Mouse (Mus musculus) heart, adult 9 months (tissue): ENCODE data around the gene Chat.
A peak's percentile ranks its signal among the peaks of the same experiment; 100 is the strongest.
"Not testable (repeated sequence)": the region's sequence is repeated elsewhere in the genome, so short reads cannot be mapped to it uniquely, and the experiment has no call there.

Source experiments
- DNase-seq, 2 experiments: peaks; one replicate each; pipeline ENCODE4 v3.0.0; 2022; ENCODE audit warnings: low spot score in 2 of 2

Gene Chat

DNA sequence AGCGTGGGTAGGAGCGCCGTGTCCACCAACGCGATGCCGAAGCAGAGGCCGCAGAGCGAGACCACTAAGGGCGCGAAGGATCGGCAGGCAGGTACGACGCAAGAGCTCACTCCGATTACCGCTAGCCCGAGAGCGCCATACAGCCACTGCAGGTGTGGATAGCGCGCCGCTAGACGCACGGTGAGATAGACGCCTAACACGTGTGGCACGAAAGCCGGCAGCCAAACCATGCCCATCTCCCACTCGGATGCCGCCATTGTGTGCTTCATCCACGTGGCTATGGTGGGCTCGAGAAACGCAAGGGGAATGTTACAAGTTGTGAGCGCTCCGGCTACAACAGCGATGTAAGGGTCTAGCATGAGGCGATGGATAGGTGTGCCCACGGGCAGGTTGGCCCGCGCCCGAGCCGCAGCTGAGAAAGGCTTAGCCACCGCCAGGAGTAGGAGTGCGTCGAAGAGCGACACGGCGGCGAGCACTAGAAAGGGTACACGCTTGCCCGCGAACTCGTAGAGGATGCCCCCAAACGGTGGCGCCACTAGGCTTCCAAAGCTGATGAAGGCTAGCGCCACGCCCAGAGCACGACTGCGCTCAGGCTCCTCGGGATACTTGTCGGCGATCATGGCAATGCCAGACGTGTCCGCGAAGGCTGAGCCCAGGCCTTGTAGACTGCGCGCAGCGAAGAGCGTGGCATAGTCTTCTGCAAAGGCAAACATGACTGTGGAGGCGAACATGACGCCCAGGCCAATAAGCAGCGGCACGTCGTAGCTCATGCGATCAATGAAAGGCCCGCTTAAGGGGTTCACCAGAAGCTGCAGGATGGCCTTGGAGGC is 2.4 kb downstream of the Chat start:
- no peak for DNase-seq

DNA sequence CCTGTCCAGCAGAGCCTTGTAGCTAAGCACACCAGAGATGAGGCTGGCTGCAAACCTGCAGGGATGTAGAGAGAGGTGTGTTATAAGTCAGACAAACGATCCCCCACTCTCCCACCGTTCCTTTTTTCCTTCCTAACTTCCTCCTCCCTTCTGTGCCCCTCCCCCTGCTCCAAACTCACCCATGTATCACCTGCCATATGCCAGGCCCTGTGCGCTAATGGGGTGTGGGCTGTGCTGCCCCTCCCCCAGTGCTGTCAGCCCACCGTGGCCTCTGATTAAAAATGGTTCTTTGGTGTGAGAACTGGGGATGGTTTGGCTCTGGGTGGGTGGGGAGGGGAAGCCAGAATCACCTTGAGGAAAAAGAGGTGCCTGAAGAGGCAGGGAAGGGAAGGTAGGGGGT is 13.2 kb downstream of the Chat start:
- no peak for DNase-seq

DNA sequence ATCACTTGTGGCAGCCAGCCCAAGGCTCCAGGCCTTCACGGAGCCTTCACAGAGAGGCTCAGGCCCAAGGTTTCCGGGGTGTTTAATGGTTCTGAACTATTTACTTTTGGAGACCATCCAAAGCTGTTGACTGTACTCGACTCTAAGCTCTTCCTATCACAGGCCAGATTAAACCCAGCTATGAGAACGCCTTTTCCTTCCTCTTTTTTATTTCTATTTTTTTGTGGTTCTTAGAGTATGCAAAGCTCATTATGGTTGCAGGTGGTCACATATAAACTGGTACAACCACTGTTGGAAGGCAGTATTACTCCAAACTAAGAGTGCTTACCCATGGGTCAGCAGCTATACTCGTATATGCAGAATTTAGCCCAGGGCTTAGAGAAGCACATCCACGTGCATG is 18.8 kb downstream of the Chat start:
- no peak for DNase-seq

DNA sequence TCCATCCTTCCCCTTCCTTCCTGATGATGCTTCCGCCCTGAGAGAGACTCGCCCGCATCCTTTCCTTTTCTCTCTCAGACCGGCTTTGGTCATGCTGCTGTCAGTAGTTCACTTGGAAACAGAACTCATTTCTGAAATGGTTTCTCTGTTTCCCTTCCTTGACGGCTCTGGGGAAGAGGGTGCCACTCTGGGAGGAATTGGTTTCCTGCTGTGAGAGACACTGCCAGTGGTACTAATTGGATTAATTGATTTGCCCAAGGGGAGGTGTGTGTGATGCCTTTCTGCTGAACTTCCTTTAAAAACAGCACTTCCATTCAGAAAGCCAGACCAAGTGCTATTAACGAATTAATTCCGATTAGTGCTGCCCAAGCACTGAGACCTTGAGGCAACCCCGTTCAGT is 22.3 kb downstream of the Chat start:
- no peak for DNase-seq

DNA sequence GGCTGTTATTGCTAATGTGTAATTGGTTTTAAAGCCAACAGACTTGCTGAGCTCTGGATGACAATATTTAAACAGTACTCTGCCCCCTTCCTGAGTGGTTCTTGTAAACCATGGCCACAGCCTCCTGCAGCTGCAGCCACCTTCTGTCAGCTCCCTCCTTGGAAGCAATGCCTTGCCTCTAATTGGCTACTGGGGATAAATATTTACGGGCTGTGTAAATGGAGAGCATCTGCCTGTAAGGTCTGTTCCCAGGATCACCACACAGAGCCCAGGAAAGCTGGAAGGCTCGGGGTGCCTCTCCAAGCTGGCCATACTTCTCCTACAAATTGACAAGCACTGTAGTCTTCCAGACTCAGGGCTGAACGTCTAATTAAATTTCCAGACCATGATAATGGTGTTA is 26.0 kb downstream of the Chat start:
- no peak for DNase-seq

DNA sequence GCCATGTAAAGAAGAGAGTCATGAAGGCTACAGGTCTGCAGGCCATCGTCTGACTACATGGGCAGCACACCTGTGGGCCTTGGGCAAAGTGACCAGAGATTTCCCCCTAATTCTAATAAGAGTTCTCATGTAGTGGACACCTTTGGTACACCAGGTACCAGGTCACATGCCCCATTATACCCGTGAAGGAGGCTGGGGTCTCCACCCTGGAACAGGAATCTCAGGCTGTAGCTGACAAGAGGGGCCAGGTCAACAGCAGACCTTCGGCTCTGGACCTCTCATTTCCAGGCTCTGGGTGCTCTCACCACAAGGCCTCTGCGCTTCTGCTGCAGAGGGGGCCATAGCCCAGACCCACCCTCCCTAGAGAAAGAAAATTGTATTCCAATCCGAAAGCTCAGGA is 26.5 kb downstream of the Chat start:
- no peak for DNase-seq

DNA sequence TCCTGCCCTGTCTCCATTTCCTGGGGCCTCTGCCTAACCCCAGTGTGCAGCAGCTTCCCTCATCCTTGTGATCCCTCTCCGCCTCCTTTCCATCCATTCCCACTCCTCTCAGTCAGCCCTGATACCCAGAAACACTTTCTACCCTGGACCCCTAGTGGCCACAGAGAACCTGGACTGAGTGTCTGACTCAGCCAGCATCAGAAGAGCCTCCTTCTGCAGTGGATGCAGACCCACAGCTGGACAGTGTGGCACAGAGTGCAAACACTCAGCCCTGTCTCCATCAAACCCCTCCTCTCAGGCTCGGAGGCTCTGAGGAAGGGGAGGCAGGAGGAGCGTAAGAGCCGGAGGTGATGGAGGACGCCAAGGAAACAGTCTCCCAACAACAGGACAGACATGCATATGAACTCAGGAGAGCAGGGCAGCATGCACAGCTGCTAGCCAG is 28.4 kb downstream of the Chat start:
- no peak for DNase-seq

DNA sequence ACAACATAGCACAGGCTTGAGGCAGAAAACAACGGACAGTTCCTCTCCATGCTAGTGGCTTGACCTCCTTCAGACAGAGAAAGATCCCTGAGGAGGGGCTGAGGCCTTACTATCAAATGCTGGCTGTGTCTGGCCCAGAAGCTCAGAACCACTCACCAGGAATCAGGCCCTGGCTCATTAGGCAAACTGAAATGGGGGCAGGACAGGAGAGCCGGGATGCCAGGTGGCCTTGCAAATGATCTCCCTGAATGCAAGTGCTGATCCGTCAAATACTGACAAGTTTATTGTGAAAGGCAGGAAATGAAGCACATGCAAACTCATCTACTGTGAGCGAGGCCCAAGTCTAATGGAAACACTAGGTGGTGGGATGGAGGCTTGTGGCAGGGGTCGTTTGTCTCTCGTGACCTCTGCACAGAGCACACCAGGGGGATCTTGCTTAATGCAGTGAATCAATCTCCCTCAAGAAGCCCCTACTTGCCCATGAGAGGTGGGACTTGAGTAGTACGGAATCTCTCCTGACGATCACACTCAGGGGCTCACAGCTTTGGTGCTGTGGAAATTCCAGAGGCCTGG is 36.7 kb downstream of the Chat start:
- no peak for DNase-seq

DNA sequence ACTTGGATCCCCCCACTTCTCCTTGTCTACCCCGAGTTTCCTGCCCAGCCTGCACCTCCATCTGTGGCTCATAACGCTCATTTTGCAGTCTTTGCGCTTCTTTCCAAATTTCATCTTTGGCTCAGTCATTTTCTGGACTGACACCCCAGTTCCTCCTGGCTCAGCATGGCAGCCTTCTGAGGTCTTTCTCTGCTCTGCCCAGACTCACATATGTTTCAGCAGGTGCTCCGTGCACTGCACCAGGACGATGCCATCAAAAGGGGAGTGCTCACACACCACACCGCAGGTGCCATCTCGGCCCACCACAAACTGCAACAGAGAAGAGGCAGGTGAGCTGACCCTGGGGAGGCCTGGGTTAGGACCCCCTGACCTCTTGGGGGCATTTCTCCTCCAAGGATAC is 41.8 kb downstream of the Chat start:
- DNase-seq: no peak

DNA sequence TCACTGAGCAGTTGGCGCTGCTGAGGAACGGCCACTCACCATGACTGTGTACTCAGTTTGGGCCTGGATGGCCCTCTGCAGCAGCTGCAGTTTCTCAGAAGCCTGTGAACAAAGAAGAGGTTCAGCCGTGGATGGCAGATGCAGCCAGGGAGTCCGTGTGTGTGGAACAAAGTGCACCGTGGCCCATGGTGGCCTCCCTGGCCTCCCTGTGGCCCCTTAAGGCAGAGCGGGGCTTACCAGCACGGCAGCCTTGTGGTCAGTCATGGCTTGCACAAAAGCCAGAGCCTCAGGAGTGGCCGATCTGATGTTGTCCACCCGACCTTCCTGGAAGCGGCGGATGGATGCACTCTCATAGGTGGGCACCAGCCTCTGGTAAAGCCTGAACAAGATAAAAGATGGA is 47.0 kb downstream of the Chat start:
- DNase-seq: no peak

DNA sequence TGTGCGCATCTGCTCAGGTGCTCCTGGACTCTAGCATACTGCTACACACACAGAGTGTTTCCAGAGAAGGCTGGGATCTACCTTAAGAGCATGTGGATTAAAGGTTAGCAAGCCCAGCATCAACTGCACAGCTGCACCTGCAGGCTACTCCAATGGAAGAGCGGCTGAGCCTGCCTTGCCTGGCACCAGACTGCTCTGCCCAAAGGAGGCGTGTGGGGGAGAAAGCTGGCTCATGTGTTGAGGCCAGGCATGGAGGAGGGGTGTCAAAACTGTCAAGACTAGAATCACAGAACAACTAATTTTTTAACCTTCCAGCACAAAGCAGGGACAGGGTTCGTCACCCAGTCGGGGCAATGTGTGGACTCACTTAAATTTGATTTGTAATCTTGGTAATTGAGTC is 53.7 kb downstream of the Chat start:
- DNase-seq: no peak

DNA sequence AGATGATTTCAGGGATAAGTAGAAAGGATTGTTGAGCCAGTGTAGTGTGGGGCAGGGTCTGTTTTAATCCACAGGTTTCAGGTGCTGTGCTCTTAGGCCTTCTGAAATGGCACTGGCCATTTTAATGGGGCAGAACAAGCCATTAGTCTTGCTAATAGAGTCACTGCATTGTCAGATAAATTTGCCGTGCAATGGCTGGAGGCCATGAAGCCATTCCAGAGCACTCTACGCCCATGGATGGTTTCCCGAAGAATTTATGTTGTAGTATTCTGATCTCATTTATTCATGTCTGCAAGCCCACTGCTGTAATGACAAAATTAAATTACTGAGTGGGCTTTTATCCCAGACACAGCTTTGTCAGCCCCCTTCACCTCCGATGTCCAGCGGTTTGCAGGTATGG is 55.7 kb downstream of the Chat start:
- no peak for DNase-seq

DNA sequence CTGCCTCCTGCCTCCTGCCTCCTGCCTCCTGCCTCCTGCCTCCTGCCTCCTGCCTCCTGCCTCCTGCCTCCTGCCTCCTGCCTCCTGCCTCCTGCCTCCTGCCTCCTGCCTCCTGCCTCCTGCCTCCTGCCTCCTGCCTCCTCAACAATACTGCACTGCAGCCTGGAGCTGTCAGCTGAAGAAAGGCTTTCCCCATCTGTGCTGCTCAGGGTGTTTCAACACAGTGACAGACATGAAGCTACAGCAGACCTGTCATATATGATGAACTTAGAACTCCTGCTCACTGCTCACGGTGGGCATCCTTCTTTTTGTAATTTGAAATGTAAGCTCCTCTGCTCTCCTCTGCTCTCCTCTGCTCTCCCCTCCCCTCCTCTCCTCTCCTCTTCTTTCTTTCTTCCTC is 60.4 kb downstream of the Chat start:
- not testable (repeated sequence) for DNase-seq

DNA sequence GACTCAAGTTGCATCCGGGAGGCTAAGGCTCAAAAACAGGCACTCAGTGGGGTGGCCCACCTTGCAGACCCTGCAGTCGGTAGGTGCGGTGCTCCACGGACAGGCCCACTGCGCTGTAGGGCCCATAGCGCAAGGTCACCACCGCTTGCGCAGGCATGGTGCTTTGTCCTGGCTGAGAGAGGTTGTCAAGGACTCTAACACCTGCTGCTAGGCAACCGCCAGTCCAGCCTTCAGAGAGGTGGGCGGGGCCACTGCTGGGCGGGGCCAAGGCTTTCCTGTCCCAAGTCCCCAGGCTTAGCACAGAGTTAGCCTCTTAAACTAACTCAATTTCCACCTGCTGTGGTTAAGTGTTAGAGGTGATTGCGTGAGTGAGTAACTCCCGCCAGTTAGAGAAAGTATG is 77.6 kb downstream of the Chat start, which contains the start of gene 1700024G13Rik:
Gene 1700024G13Rik, minus strand, starts transcription at position 196 of the 400 bp plus-strand sequence.
- peak; percentile 4 to 38 for DNase-seq

DNA sequence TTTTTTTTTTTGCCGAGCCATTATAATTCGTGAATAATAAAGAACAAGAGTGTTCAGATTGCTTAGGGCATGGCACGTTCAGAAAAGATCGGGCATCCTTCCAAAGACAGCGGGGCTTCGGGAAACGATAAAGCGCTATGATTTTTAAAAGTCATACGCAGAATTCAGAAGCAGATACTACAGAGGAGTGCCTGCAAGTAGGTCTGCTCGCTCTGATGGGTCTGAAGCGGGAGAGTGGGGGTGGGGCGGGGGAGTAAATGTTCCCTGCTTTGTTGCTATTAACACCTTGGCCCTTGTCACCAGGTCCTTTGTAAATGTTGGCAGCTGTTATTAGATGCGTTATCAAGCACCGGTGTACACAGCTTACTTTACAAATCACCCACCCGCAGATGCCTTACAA is 84.2 kb downstream of the Chat start:
- no peak for DNase-seq

DNA sequence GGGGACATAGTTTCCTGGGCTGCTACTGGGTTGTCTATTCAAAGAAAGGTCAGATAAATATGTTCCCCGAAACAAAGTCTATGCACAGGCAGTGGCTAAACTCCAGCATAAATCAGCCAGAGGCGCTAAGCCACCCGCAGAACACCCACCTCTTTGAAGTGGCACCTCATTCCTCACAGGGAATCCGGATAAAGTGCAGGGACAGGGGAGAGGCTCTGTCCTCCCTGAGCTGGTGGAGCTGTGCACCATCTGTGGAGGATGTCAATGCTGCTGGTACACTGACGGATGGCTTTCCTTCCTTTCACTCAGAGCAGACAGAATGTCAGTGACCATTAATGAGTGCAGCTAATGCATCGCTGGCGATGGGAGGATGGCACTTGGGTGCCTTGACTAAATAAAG is 84.7 kb downstream of the Chat start:
- DNase-seq: no peak

DNA sequence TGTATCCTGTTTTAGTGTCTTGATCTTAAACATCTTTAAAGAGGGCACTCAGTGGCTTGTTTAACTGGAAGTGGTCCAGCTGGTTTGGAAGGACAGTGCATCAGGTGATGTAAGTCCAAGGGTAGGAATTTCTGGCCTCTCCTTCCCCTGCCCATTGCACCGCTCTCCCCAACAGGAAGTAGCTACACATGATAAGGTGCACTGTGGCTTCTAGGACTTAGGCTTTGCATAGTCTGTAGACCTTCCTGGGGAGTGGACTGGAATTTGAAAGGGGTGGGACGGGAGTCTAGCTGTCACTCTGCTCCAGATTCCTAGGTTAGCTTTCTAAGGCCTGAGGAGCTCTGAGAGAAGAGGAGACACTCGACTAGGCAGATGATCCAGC is 85.7 kb downstream of the Chat start:
- no peak for DNase-seq

DNA sequence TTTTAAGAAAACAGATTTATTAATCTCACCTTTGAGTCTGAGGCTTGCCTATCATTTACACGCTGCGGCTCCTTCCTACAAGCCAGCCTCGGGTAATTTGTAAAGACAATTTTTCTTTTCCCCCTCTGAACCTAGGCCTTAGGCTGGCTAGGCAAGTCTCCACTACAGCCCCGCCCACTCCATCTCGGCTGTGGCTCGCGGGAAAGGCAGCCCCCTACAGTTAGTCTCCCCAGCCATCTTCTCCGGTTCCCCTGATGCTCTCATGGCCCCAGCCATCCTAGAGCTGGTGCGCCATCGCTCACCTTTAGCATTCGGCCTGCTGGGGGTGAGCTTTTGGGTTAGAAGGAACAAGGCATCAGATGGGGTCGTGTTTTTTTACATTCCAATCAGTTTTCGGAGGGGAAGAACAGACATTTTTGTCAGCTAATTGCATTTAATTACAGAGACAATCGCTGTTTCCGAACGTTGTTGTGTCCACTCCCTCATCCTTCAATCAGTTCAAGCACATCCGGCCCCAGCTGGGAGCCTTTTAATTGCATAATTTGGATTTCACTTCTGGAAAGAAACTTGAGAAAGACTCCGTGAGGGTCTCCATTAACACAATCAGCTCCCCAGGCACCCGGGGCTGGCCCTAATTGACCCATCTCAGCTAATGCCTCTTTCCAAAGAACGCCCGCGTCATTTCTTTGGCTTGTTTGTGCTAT is 86.2 kb downstream of the Chat start:
- DNase-seq: no peak

DNA sequence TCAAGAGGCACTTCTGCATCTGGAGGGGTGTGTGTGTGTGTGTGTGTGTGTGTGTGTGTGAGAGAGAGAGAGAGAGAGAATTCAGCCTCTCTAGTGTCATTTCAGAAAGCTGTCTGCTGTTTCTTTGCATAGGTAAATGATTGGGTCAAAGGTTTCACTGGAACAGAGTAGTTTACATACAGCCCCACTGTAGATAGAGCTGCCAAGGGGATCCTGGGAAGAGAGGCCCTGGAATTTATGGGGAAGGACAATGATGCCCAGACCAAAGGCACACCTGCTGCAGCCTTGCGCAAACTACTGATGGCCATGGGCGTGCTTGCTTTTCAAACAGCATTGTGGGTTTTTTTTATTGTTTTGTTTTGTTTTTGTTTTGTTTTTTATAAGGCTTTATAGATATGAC is 93.3 kb downstream of the Chat start:
- DNase-seq: no peak

DNA sequence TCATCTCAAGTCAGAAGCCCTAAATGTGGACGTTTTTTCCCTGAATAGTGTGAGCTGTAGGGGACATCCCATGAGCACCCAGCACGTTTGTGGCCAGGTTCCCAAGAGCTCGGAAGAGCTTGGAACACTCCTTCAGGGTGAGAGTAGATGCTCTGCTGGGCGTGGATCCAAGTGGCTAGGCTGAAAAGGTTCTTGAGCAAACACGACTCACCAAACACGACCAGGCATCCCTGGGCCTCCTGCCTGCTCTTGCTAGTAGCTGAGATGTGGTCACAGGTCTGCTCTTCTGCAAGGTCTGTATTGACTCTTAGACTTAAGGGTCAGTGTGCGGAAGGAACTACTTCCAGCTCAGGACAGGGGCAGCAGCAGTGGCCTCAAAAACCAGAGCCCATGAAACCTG is 96.0 kb downstream of the Chat start:
- DNase-seq: no peak

DNA sequence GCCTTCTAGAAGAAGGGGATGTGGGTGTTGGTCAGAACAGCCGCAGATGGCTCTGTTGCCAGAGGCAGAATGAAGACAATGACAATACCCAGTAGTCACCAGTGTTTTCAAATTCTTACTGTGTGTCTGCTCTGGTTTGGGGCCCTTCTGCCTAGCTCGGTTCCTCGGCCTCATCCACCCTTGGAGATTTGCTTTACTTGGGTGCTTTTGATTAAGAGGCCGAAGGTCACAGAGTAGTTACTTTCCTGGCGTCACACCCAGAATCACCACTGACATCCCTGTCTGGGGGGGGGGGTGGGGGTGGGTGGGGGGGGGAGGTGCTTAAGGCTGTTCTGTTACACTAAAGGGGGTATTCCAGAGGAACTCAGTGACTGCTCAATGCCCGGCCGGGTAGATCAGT is 101.4 kb downstream of the Chat start:
- no peak for DNase-seq
